Mouse (Mus musculus): ENCODE results near the gene Rai1.

- TF ChIP-seq CTCF (IDR thresholded peaks at IDR 0.05; ENCODE audit: insufficient read depth, low read depth, low read length) (no peak), POLR2A (IDR thresholded peaks at IDR 0.05; ENCODE audit: insufficient read depth, low read depth, low read length) (no peak)
These were observed 73.7 kb downstream of the Rai1 start for GRCm38 (mm10) chr11:60178506-60178905.
